ENCODE assay signal across 13 mouse cellular contexts in genomic region chr5:134941472-134942209, GRCm38 (mm10). TPM values are rescaled to one million over a fixed set of nuclear protein-coding genes. Genes with fewer than 3 reads are reported as not detected.
DNase-seq lines count a peak whose midpoint lies in the region; ATAC-seq and TF ChIP-seq lines count a peak whose summit lies in the region.
"Had no signal": no experiment of that assay in that cellular context is flagged by ENCODE, and none has a peak within 500 bp of the region (broad histone marks: within the 10 kb centered on the region; RNA-seq: fewer than 3 reads in every experiment).

No protein-coding gene starts in this region.

- TF ChIP-seq CTCF in heart, postnatal 0 days (IDR thresholded peaks at IDR 0.05; ENCODE audit: low read depth): no peak

- H3K9ac ChIP-seq in heart, postnatal 0 days (replicated peaks; ENCODE audit: low read depth, low read length): no peak overlapping the region
- H3K9ac ChIP-seq: hindbrain, embryonic 15.5 days had no signal

- no peaks in the 10 kb centered on the region for H3K36me3 ChIP-seq in heart, postnatal 0 days (replicated peaks; ENCODE audit: control insufficient read depth, insufficient read depth, low read length)
- H3K36me3 ChIP-seq: G1E; hindbrain, embryonic 15.5 days had no signal

- TF ChIP-seq EP300 in heart, postnatal 0 days (IDR thresholded peaks at IDR 0.05; ENCODE audit: low read depth): no peak

- ATAC-seq in heart, postnatal 0 days (ENCODE audit: insufficient read depth, low read depth): no peak
- no peak for ATAC-seq in megakaryocyte progenitor cell, adult 5-6 weeks (replicated peaks; ENCODE audit: poor library complexity)
- ATAC-seq in activated CD4-positive, CD25-positive, alpha-beta regulatory T cell, adult 4 months: no peak

- intact Hi-C loops in heart, postnatal 10 days (cut with DNase I): no loop called here

- H3K27me3 ChIP-seq in heart, postnatal 0 days (ENCODE audit: control insufficient read depth, insufficient read depth, low read length): peaks cover 11% of the 10 kb centered on the region; the same call in 1 of the 2 replicates

- peak overlapping the region; percentile 28; the same call in 1 of the 2 replicates for H3K27ac ChIP-seq in heart, postnatal 0 days (ENCODE audit: low read depth)
- H3K27ac ChIP-seq: hindbrain, embryonic 15.5 days had no signal

- no peak overlapping the region for H3K4me3 ChIP-seq in heart, postnatal 0 days (ENCODE audit: low read depth, low read length)
- H3K4me3 ChIP-seq: hindbrain, embryonic 15.5 days had no signal

- H3K4me2 ChIP-seq in heart, postnatal 0 days (ENCODE audit: low read depth, low read length): no peak overlapping the region
- H3K4me2 ChIP-seq: hindbrain, embryonic 15.5 days had no signal

- H3K9me3 ChIP-seq in heart, postnatal 0 days (replicated peaks; ENCODE audit: control insufficient read depth, low read length): no peaks in the 10 kb centered on the region
- H3K9me3 ChIP-seq: G1E; hindbrain, embryonic 15.5 days had no signal

- no peaks in the 10 kb centered on the region for H3K4me1 ChIP-seq in heart, postnatal 0 days (ENCODE audit: control insufficient read depth, insufficient read depth)

- WGBS in heart, postnatal 0 days: 80% methylated on average over 14 of the region's 14 CpGs

- DNase-seq in heart, postnatal 0 days (ENCODE audit: low spot score): no peak
- DNase-seq in heart, postnatal 10 days: no peak
- peak; percentile 64 for DNase-seq in T-cell, adult 2 months (ENCODE audit: low spot score)
- DNase-seq in liver: peak; percentile 34
- peak; percentile 86 to 90 for DNase-seq in thymus, postnatal 10 days (ENCODE audit: low spot score in 2 of 2)
- DNase-seq in cerebellum, postnatal 36 days: no peak
- DNase-seq: gastrocnemius, postnatal 14 days had no signal

RNA-seq across cellular contexts. Expression of gene Cldn4, which starts 5.1 kb away (rescaled TPM):
- total RNA-seq in heart, postnatal 0 days (2014; rRNA removed; ENCODE audit: low replicate concordance): 0.12 and 10.2 TPM in 2 replicates
- 0.18 TPM in 1 of 2 replicates, not detected in the other for polyA plus RNA-seq in heart, postnatal 0 days (2015; fragmentation: Nextera tagmentation; extraction: Ambion mirVana)
- under 1 TPM in 1 of 2 experiments, not detected in 1; 0.14 TPM for total RNA-seq in heart, postnatal 10 days (2021)
- not detected in 2 replicates for total RNA-seq in megakaryocyte progenitor cell, adult 5-6 weeks (2015)
- not detected in 2 replicates for total RNA-seq in megakaryocyte progenitor cell, adult 5-6 weeks (2017)
- not detected for polyA plus RNA-seq in activated CD4-positive, CD25-positive, alpha-beta regulatory T cell, adult 4 months (2017; shearing (Covaris generic))
- total RNA-seq: gastrocnemius, postnatal 14 days had no signal
- polyA plus RNA-seq: G1E; midbrain, postnatal 0 days had no signal

RNA-seq across cellular contexts. Expression of gene Mettl27, which starts 9.5 kb away (rescaled TPM):
- total RNA-seq in heart, postnatal 0 days (2014; rRNA removed; ENCODE audit: low replicate concordance): 4.6 and 9.4 TPM in 2 replicates
- polyA plus RNA-seq in heart, postnatal 0 days (2015; fragmentation: Nextera tagmentation; extraction: Ambion mirVana): 6.4 and 8.3 TPM in 2 replicates
- total RNA-seq in heart, postnatal 10 days (2021): 1 to 10 TPM; 7.0 to 7.4 TPM
- total RNA-seq in megakaryocyte progenitor cell, adult 5-6 weeks (2015): 1.9 and 3.9 TPM in 2 replicates
- 0.92 and 3.4 TPM in 2 replicates for total RNA-seq in megakaryocyte progenitor cell, adult 5-6 weeks (2017)
- 10 to 100 TPM; 20.4 to 23.3 TPM for polyA plus RNA-seq in activated CD4-positive, CD25-positive, alpha-beta regulatory T cell, adult 4 months (2017; shearing (Covaris generic))

RNA-seq across cellular contexts. Expression of gene Cldn13, which starts 26.3 kb away (rescaled TPM):
- not detected in 2 replicates for total RNA-seq in heart, postnatal 0 days (2014; rRNA removed; ENCODE audit: low replicate concordance)
- 0.18 and 0.22 TPM in 2 replicates for polyA plus RNA-seq in heart, postnatal 0 days (2015; fragmentation: Nextera tagmentation; extraction: Ambion mirVana)
- total RNA-seq in heart, postnatal 10 days (2021): not detected
- 17.0 and 19.0 TPM in 2 replicates for total RNA-seq in megakaryocyte progenitor cell, adult 5-6 weeks (2015)
- 5.3 and 10.9 TPM in 2 replicates for total RNA-seq in megakaryocyte progenitor cell, adult 5-6 weeks (2017)
- 1 to 10 TPM in 1 of 2 experiments, not detected in 1; 1.3 TPM for polyA plus RNA-seq in activated CD4-positive, CD25-positive, alpha-beta regulatory T cell, adult 4 months (2017; shearing (Covaris generic))
- total RNA-seq: gastrocnemius, postnatal 14 days; midbrain, postnatal 0 days had no signal
- polyA plus RNA-seq: G1E; midbrain, postnatal 0 days had no signal

RNA-seq across cellular contexts. Expression of gene Tmem270, which starts 35.1 kb away (rescaled TPM):
- not detected in 2 replicates for total RNA-seq in heart, postnatal 0 days (2014; rRNA removed; ENCODE audit: low replicate concordance)
- not detected in 2 replicates for polyA plus RNA-seq in heart, postnatal 0 days (2015; fragmentation: Nextera tagmentation; extraction: Ambion mirVana)
- not detected for total RNA-seq in heart, postnatal 10 days (2021)
- not detected in 2 replicates for total RNA-seq in megakaryocyte progenitor cell, adult 5-6 weeks (2015)
- total RNA-seq in megakaryocyte progenitor cell, adult 5-6 weeks (2017): not detected in 2 replicates
- not detected for polyA plus RNA-seq in activated CD4-positive, CD25-positive, alpha-beta regulatory T cell, adult 4 months (2017; shearing (Covaris generic))
- total RNA-seq: G1E; gastrocnemius, postnatal 14 days; midbrain, postnatal 0 days had no signal
- polyA plus RNA-seq: G1E; hindbrain, embryonic 15.5 days; limb, embryonic 11.5 days had no signal

RNA-seq across cellular contexts. Expression of gene Cldn3, which starts 44.4 kb away (rescaled TPM):
- 3.8 and 15.2 TPM in 2 replicates for total RNA-seq in heart, postnatal 0 days (2014; rRNA removed; ENCODE audit: low replicate concordance)
- polyA plus RNA-seq in heart, postnatal 0 days (2015; fragmentation: Nextera tagmentation; extraction: Ambion mirVana): 1.4 and 4.5 TPM in 2 replicates
- total RNA-seq in heart, postnatal 10 days (2021): under 1 TPM; 0.27 to 0.41 TPM
- not detected in 2 replicates for total RNA-seq in megakaryocyte progenitor cell, adult 5-6 weeks (2015)
- total RNA-seq in megakaryocyte progenitor cell, adult 5-6 weeks (2017): not detected in 2 replicates
- not detected for polyA plus RNA-seq in activated CD4-positive, CD25-positive, alpha-beta regulatory T cell, adult 4 months (2017; shearing (Covaris generic))
- total RNA-seq: G1E had no signal

Comparison
In these comparisons a context has a peak if more than half of its experiments do, and no peak if none do; other contexts are left out.
1. DNase-seq: peak in T-cell, adult 2 months (single experiment), liver (single experiment) and thymus, postnatal 10 days (2 of 2); none in heart, postnatal 0 days (single experiment), heart, postnatal 10 days (0 of 2) and cerebellum, postnatal 36 days (0 of 2).